Mouse (Mus musculus) midbrain, embryonic 14.5 days (tissue): ENCODE measurements at regions not wholly inside any gene's neighbourhood (a gene's known extent, or its start where the extent isn't known, plus 50 kb on each side); places are given as distances from the start of the nearest gene placed in this dataset.

Source experiments
- ATAC-seq: fragments of 200-750 bp; cut with Nextera tagmentation; 2 replicates; pipeline ENCODE4 v1.8.0; 2017; ENCODE audit warnings: moderate number of reproducible peaks, moderate library complexity; ENCODE audit not compliant: low FRiP score, low TSS enrichment
- DNase-seq: peaks from one replicate; pipeline ENCODE4 v3.0.0-alpha.2; 2015
- H3K27ac ChIP-seq: fragments of 300-500 bp; sonication (generic); replicated peaks from 2 replicates; pipeline ENCODE4 v1.5.1; 2014; ENCODE audit warnings: mild to moderate bottlenecking, low read depth, low read length, moderate library complexity
- H3K27me3 ChIP-seq: fragments of 300-500 bp; sonication (generic); 2 replicates; pipeline ENCODE4 v1.6.1; 2014; ENCODE audit warnings: low read length, control low read depth, mixed read lengths; ENCODE audit not compliant: control insufficient read depth, insufficient read depth
- H3K36me3 ChIP-seq: fragments of 300-500 bp; sonication (generic); 2 replicates; pipeline ENCODE4 v1.6.1; 2014; ENCODE audit warnings: low read length, control low read depth; ENCODE audit not compliant: control insufficient read depth, insufficient read depth
- H3K4me1 ChIP-seq: fragments of 300-500 bp; sonication (generic); 2 replicates; pipeline ENCODE4 v1.6.1; 2014; ENCODE audit warnings: mild to moderate bottlenecking, antibody characterized with exemption, low read length, control low read depth; ENCODE audit not compliant: control insufficient read depth, insufficient read depth
- H3K4me2 ChIP-seq: fragments of 300-500 bp; sonication (generic); 2 replicates; pipeline ENCODE4 v1.6.1; 2014; ENCODE audit warnings: mild to moderate bottlenecking, low read length, moderate library complexity
- H3K4me3 ChIP-seq: fragments of 300-500 bp; sonication (generic); replicated peaks from 2 replicates; pipeline ENCODE4 v1.5.1; 2014; ENCODE audit warnings: low read depth, low read length
- H3K9ac ChIP-seq: fragments of 300-500 bp; sonication (generic); replicated peaks from 2 replicates; pipeline ENCODE4 v1.6.1; 2014; ENCODE audit warnings: mild to moderate bottlenecking, low read length, moderate library complexity
- H3K9me3 ChIP-seq: fragments of 300-500 bp; sonication (generic); 2 replicates; pipeline ENCODE4 v1.6.1; 2016; ENCODE audit warnings: low read length, control low read depth, mixed read lengths; ENCODE audit not compliant: control insufficient read depth
- WGBS: fragments of 180-500 bp; shearing (Covaris S2); extraction: QIAGEN DNeasy Blood & Tissue Kit; methylation state at CpG from one replicate; pipeline ENCODE4 v1.1.7; 2014; 5-methylcytosine and 5-hydroxymethylcytosine counted together

- WGBS = 84% methylated on average over 5 of the region's 5 CpGs
- H3K9me3 ChIP-seq = no peaks in the 10 kb centered on the region
- DNase-seq (no peak), ATAC-seq (no peak)
- no peak overlapping the region for H3K4me3 ChIP-seq
- no peaks in the 10 kb centered on the region for H3K36me3 ChIP-seq
- no peaks in the 10 kb centered on the region for H3K27me3 ChIP-seq
- H3K4me2 ChIP-seq = no peak overlapping the region
- no peak overlapping the region for H3K27ac ChIP-seq
- no peak overlapping the region for H3K9ac ChIP-seq
- H3K4me1 ChIP-seq = peaks cover 6% of the 10 kb centered on the region; the same call in 1 of the 2 replicates
Measured at GRCm38 (mm10) chr5:133815462-133815861, 284.0 kb upstream of the Castor2 start.

DNA sequence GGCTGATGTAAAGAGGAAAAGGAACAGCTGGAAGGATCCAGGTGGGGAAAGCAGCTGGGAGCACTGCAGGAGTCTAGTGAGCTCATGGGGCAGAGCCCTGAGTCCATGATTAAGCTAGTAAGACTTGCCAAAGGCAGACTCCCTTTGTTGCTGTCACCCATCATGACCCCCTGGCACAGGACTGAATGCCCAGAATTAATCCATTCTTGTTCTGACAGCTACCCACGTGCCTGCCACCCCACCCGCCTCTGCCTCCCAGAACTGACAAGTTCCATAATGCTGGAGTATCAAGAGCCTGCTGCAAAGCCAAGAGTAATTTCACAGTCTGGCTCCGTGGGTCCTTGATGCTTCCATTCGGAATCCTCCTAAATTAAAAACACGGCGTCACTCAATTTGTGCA lies 285.1 kb upstream of the Castor2 start:
- Histone ChIP-seq H3K36me3 (no peaks in the 10 kb centered on the region), H3K27ac (no peak overlapping the region; the same call in 1 of the 2 replicates)
- WGBS = 12% methylated on average over 6 of the region's 6 CpGs

GRCm38 (mm10) chr5:133812216-133812615 lies 287.3 kb upstream of the Castor2 start:
- DNase-seq (no peak), ATAC-seq (no peak)
- WGBS = 42% methylated on average over 6 of the region's 6 CpGs
- H3K4me1 ChIP-seq = peaks cover 6% of the 10 kb centered on the region; the same call in 1 of the 2 replicates
- no peak overlapping the region for H3K4me3 ChIP-seq
- H3K36me3 ChIP-seq = no peaks in the 10 kb centered on the region
- H3K27ac ChIP-seq = no peak overlapping the region
- no peaks in the 10 kb centered on the region for H3K9me3 ChIP-seq
- H3K4me2 ChIP-seq = no peak overlapping the region
- H3K27me3 ChIP-seq = no peaks in the 10 kb centered on the region
- no peak overlapping the region for H3K9ac ChIP-seq

More for the DNA sequence above, 285.1 kb upstream of the Castor2 start:
- H3K4me2 ChIP-seq = no peak overlapping the region
- H3K9me3 ChIP-seq = no peaks in the 10 kb centered on the region
- DNase-seq (peak; percentile 68), ATAC-seq (peak; percentile 46; the same call in 1 of the 2 replicates)
- H3K4me3 ChIP-seq = no peak overlapping the region
- H3K27me3 ChIP-seq = no peaks in the 10 kb centered on the region
- H3K9ac ChIP-seq = no peak overlapping the region
- H3K4me1 ChIP-seq = peaks cover 6% of the 10 kb centered on the region; the same call in 1 of the 2 replicates

- no peak for ATAC-seq
- 31% methylated on average over 7 of the region's 7 CpGs for WGBS
Measured at GRCm38 (mm10) chr5:133806891-133807290, 292.6 kb upstream of the Castor2 start.

GRCm38 (mm10) chr5:133802001-133802400 lies 297.5 kb upstream of the Castor2 start:
- DNase-seq (peak; percentile 48), ATAC-seq (no peak)
- WGBS = 87% methylated on average over 3 of the region's 3 CpGs
- Histone ChIP-seq H3K27ac (no peak overlapping the region), H3K4me1 (peaks cover 2% of the 10 kb centered on the region; the same call in 1 of the 2 replicates), H3K4me2 (no peak overlapping the region), H3K36me3 (no peaks in the 10 kb centered on the region), H3K4me3 (no peak overlapping the region), H3K9me3 (no peaks in the 10 kb centered on the region), H3K9ac (no peak overlapping the region), H3K27me3 (no peaks in the 10 kb centered on the region)

More at GRCm38 (mm10) chr5:133806891-133807290, 292.6 kb upstream of the Castor2 start:
- H3K27me3 ChIP-seq = no peaks in the 10 kb centered on the region
- H3K9ac ChIP-seq = no peak overlapping the region
- no peak overlapping the region for H3K4me3 ChIP-seq
- H3K4me1 ChIP-seq = peaks cover 3% of the 10 kb centered on the region; the same call in 1 of the 2 replicates
- peak; percentile 74 for DNase-seq
- no peaks in the 10 kb centered on the region for H3K36me3 ChIP-seq
- no peaks in the 10 kb centered on the region for H3K9me3 ChIP-seq
- H3K4me2 ChIP-seq = no peak overlapping the region
- peak overlapping the region; percentile 1; the same call in 1 of the 2 replicates for H3K27ac ChIP-seq

- no peak for ATAC-seq
- no peak overlapping the region for H3K4me2 ChIP-seq
- DNase-seq = peak; percentile 86
- no peak overlapping the region for H3K9ac ChIP-seq
- H3K27me3 ChIP-seq = no peaks in the 10 kb centered on the region
- no peaks in the 10 kb centered on the region for H3K4me1 ChIP-seq
- H3K9me3 ChIP-seq = no peaks in the 10 kb centered on the region
- WGBS = 46% methylated on average over 3 of the region's 3 CpGs
- H3K4me3 ChIP-seq = no peak overlapping the region
- no peaks in the 10 kb centered on the region for H3K36me3 ChIP-seq
- no peak overlapping the region for H3K27ac ChIP-seq
Measured at GRCm38 (mm10) chr5:133795638-133796037, 303.9 kb upstream of the Castor2 start.

DNA sequence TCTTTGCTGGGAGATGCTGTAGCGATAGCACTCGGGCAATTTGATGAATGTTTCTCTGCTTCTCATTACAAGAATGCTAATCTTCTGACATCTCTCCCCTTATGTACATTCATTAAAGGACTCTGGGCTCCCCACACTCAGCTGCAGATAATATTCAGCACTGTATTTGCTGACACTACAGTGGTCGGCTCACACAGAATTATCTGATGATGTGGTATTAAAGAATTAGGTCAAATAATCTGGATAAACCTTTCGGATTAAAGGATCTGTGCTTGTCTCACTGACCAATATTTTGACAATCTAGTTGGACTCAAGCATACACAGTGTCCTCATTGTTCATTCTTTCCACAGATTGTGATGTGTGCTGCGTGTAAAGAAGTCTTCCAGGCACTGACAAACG lies 308.8 kb upstream of the Castor2 start:
- Histone ChIP-seq H3K9me3 (no peaks in the 10 kb centered on the region), H3K4me2 (no peak overlapping the region), H3K9ac (no peak overlapping the region), H3K27ac (no peak overlapping the region), H3K4me1 (no peaks in the 10 kb centered on the region), H3K27me3 (no peaks in the 10 kb centered on the region), H3K36me3 (no peaks in the 10 kb centered on the region), H3K4me3 (no peak overlapping the region)
- ATAC-seq (no peak), DNase-seq (no peak)
- 51% methylated on average over 6 of the region's 6 CpGs for WGBS

GRCm38 (mm10) chr5:133788006-133788405 lies 311.5 kb upstream of the Castor2 start:
- Histone ChIP-seq H3K9ac (no peak overlapping the region), H3K4me1 (no peaks in the 10 kb centered on the region), H3K9me3 (no peaks in the 10 kb centered on the region), H3K4me3 (no peak overlapping the region), H3K36me3 (no peaks in the 10 kb centered on the region), H3K27ac (no peak overlapping the region), H3K4me2 (no peak overlapping the region), H3K27me3 (no peaks in the 10 kb centered on the region)
- WGBS = 85% methylated on average over 8 of the region's 8 CpGs
- no peak for DNase-seq
- no peak for ATAC-seq

GRCm38 (mm10) chr5:133787491-133787890 lies 312.0 kb upstream of the Castor2 start:
- Histone ChIP-seq H3K4me3 (no peak overlapping the region), H3K9me3 (no peaks in the 10 kb centered on the region), H3K4me2 (no peak overlapping the region), H3K9ac (no peak overlapping the region), H3K27me3 (no peaks in the 10 kb centered on the region), H3K36me3 (no peaks in the 10 kb centered on the region), H3K4me1 (no peaks in the 10 kb centered on the region), H3K27ac (no peak overlapping the region)
- WGBS = 78% methylated on average over 7 of the region's 7 CpGs
- DNase-seq (no peak), ATAC-seq (no peak)
